Mouse (Mus musculus) megakaryocyte, embryonic 14.5 days (primary cell): ENCODE measurements around the gene 0610012G03Rik.

Source experiments
- FLI1 ChIP-seq: IDR thresholded peaks from 2 replicates; pipeline ENCODE4 v1.6.1; 2012; ENCODE audit warnings: low read length, inconsistent platforms, mixed read lengths
- GATA1 ChIP-seq: IDR thresholded peaks from 3 replicates; pipeline ENCODE4 v1.6.1; 2012; ENCODE audit warnings: mixed read lengths, low read length, inconsistent platforms, borderline replicate concordance

DNA sequence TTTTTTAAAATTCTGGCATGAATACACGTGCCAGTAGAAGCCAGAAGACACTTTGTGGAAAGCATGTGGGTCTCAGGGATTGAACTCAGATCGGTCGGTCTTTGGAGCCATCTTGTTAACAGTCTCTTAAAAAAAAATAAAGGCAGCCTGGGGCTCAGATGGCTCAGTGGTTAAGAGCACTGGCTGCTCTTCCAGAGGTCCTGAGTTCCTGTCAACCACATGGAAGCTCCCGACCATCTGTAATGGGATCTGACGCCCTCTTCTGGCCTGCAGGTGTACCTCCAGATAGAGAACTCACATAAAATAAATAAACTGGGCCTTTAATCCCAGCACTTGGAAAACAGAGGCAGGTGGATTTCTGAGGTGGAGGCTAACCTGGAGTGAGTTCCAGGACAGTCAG, 32.7 kb upstream of the 0610012G03Rik start:
- TF ChIP-seq GATA1 (no peak), FLI1 (no peak)
